17 mouse cellular contexts compared by ENCODE assay signal in genomic region chr1:55055322-55056115, GRCm38 (mm10).
"Had no signal": no experiment of that assay in that cellular context is flagged by ENCODE, and none has a peak within 500 bp of the region (broad histone marks: within the 10 kb centered on the region; RNA-seq: fewer than 3 reads in every experiment).

No protein-coding gene starts in this region.

- H3K36me3 ChIP-seq: midbrain, embryonic 12.5 days; neural tube, embryonic 15.5 days had no signal

- H3K27me3 ChIP-seq: kidney, embryonic 15.5 days; limb, embryonic 12.5 days; liver, embryonic 15.5 days; neural tube, embryonic 15.5 days; stomach, embryonic 15.5 days had no signal

- ATAC-seq: lung, postnatal 0 days had no signal

- DNase-seq: kidney, adult 2 months; kidney, postnatal 25 days; layer of hippocampus, adult 9-11 months; lung, adult 2 months; right cerebral cortex, adult 18-20 months; right cerebral cortex, postnatal 25 days; thymus, adult 2 months; thymus, postnatal 25 days had no signal

- H3K27ac ChIP-seq: kidney, embryonic 15.5 days; limb, embryonic 12.5 days; liver, embryonic 15.5 days; macrophage; midbrain, embryonic 12.5 days; neural tube, embryonic 15.5 days; stomach, embryonic 15.5 days had no signal

- H3K4me3 ChIP-seq: kidney, embryonic 15.5 days; limb, embryonic 12.5 days; liver, embryonic 15.5 days; midbrain, embryonic 12.5 days; myocyte; neural tube, embryonic 15.5 days; stomach, embryonic 15.5 days had no signal
